Mouse (Mus musculus) lung, embryonic 14.5 days (tissue): Measurements from ENCODE around the gene Hist1h4a. TPM values are rescaled to one million over a fixed set of nuclear protein-coding genes. Genes with fewer than 3 reads are reported as not detected.
A peak's percentile ranks its signal among the peaks of the same experiment; 100 is the strongest.
"Not testable (repeated sequence)": the region's sequence is repeated elsewhere in the genome, so short reads cannot be mapped to it uniquely, and the experiment has no call there.

Experiments used
- ATAC-seq: fragments of 200-750 bp; cut with Nextera tagmentation; 2 replicates; pipeline ENCODE4 v1.8.0; 2017; ENCODE audit warnings: mild to moderate bottlenecking, moderate TSS enrichment, moderate library complexity; ENCODE audit not compliant: insufficient read depth
- DNase-seq: peaks from one replicate; pipeline ENCODE4 v3.0.0-alpha.2; 2015
- H3K27ac ChIP-seq: fragments of 300-500 bp; sonication (generic); 2 replicates; pipeline ENCODE4 v1.5.1; 2014; ENCODE audit warnings: low read depth, mild to moderate bottlenecking, moderate library complexity
- H3K27me3 ChIP-seq: fragments of 300-500 bp; sonication (generic); 2 replicates; pipeline ENCODE4 v1.6.1; 2014; ENCODE audit warnings: low read length, control low read depth; ENCODE audit not compliant: insufficient read depth
- H3K36me3 ChIP-seq: fragments of 300-500 bp; sonication (generic); 2 replicates; pipeline ENCODE4 v1.6.1; 2014; ENCODE audit warnings: control low read depth; ENCODE audit not compliant: insufficient read depth
- H3K4me1 ChIP-seq: fragments of 300-500 bp; sonication (generic); 2 replicates; pipeline ENCODE4 v1.6.1; 2014; ENCODE audit warnings: antibody characterized with exemption, control low read depth; ENCODE audit not compliant: insufficient read depth
- H3K4me2 ChIP-seq: fragments of 300-500 bp; sonication (generic); 2 replicates; pipeline ENCODE4 v1.6.1; 2014; ENCODE audit warnings: mild to moderate bottlenecking
- H3K4me3 ChIP-seq: fragments of 300-500 bp; sonication (generic); 2 replicates; pipeline ENCODE4 v1.5.1; 2014; ENCODE audit warnings: low read depth, low read length
- H3K9ac ChIP-seq: fragments of 300-500 bp; sonication (generic); 2 replicates; pipeline ENCODE4 v1.6.1; 2014
- H3K9me3 ChIP-seq: fragments of 300-500 bp; sonication (generic); 2 replicates; pipeline ENCODE4 v1.6.1; 2016; ENCODE audit warnings: low read depth, low read length, control low read depth
- CTCF ChIP-seq: IDR thresholded peaks from 2 replicates; pipeline ENCODE4 v1.5.1; 2016; ENCODE audit warnings: antibody characterized with exemption, low read depth
- WGBS: fragments of 180-500 bp; shearing (Covaris S2); extraction: QIAGEN DNeasy Blood & Tissue Kit; methylation state at CpG from one replicate; pipeline ENCODE4 v1.1.7; 2014; 5-methylcytosine and 5-hydroxymethylcytosine counted together
- polyA plus RNA-seq: library from polyadenylated mRNA; unstranded; fragments of >200 nt; fragmentation: Nextera tagmentation; extraction: Ambion mirVana; gene quantifications from 2 replicates; pipeline ENCODE4 v1.2.1, GENCODE M21; 2014

The Hist1h4a gene
- polyA plus RNA-seq, 1 experiment from 2014 or later: not detected

DNA sequence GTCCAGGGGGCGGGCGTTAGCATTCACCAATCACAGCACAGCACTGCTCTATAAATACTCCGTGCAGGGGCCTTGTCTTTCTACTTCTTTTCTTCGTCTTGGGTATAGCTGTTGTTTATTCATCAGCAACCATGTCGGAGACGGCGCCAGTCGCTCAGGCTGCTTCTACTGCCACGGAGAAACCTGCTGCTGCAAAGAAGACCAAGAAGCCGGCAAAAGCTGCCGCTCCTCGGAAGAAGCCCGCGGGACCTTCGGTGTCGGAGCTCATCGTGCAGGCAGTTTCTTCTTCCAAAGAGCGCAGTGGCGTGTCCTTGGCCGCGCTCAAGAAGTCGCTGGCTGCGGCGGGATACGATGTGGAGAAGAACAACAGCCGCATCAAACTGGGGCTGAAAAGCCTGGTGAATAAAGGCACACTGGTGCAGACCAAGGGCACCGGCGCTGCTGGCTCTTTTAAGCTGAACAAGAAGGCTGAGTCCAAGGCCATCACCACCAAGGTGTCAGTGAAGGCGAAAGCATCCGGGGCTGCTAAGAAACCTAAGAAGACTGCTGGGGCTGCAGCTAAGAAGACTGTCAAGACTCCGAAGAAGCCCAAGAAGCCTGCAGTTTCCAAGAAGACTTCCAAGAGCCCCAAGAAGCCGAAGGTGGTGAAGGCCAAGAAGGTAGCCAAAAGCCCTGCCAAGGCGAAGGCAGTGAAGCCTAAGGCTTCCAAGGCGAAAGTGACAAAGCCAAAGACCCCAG is 2.7 kb upstream of the Hist1h4a start, which contains the start of gene Hist1h1a:
Hist1h1a (plus strand) TSS at position 81 of the 738 bp plus-strand sequence.
- no peaks in the 10 kb centered on the region for H3K36me3 ChIP-seq
- no peaks in the 10 kb centered on the region for H3K9me3 ChIP-seq
- peak within 1 kb of the TSS; percentile 90 for H3K4me2 ChIP-seq
- 2% methylated on average over 34 of the region's 34 CpGs for WGBS
- peaks cover 5% of the 10 kb centered on the region; the same call in 1 of the 2 replicates for H3K4me1 ChIP-seq
- ATAC-seq (peak; percentile 68), DNase-seq (peak; percentile 98)
- no peaks in the 10 kb centered on the region for H3K27me3 ChIP-seq
- peak within 1 kb of the TSS; percentile 99 for H3K27ac ChIP-seq
- H3K9ac ChIP-seq: peak within 1 kb of the TSS; percentile 76
- TF ChIP-seq CTCF: no peak
- H3K4me3 ChIP-seq: peak within 1 kb of the TSS; percentile 54

DNA sequence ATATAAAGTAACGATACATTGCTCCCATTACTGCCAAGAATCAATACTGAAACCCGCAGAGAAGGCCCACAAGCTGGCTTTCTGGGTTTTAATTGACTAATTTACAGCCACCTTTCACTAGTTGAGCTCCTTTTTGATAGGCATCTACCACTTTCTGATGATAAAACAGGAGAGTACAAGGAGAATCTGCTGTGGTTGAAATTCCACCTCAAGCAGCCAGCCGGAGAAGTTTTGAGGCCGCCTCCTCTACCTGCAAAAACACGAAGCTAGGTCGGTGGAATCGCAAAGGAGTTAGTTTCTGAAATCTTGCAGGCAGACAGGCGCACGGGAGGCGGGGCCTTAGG is 2.2 kb upstream of the Hist1h4a start:
- Histone ChIP-seq H3K4me1 (peaks cover 5% of the 10 kb centered on the region; the same call in 1 of the 2 replicates), H3K9ac (peak overlapping the region; percentile 76), H3K4me3 (peak overlapping the region; percentile 54), H3K9me3 (no peaks in the 10 kb centered on the region), H3K27me3 (no peaks in the 10 kb centered on the region), H3K4me2 (peak overlapping the region; percentile 90), H3K36me3 (no peaks in the 10 kb centered on the region), H3K27ac (peak overlapping the region; percentile 99)
- under 1% methylated on average over 10 of the region's 10 CpGs for WGBS
- no peak for TF ChIP-seq CTCF
- DNase-seq (no peak), ATAC-seq (no peak)

DNA sequence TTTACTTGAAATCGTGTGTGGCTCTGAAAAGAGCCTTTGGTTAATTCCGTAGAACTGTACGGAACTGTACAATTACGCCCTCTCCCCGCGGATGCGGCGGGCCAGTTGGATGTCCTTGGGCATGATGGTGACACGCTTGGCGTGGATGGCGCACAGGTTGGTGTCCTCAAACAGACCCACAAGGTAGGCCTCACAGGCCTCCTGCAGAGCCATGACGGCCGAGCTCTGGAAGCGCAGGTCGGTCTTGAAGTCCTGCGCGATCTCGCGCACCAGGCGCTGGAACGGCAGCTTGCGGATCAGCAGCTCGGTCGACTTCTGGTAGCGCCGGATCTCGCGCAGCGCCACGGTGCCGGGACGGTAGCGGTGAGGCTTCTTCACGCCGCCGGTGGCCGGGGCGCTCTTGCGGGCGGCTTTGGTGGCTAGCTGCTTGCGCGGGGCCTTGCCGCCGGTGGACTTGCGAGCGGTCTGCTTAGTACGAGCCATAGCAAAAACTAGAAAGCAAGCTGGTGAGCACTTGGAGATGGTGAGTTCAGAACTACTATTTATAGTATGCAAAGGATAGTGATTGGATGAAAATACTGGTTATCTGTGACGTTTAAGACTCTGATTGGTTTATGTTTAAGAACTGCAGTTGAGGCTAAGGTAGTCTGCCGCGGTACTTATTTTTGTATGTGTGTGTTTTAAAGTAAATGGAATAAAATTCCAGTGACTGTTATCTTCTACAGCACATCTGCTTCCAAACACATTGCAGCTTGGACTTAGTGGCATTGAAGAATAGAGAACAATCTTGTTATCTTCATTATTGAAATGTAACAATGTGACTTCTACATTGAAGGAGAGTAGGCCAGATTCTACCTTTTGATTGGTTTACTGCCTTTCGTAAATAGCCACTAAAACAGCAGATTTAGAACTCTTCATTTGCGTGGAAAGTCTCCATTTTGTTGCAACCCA is 1.1 kb upstream of the Hist1h4a start, which contains the start of gene Hist1h3a:
Hist1h3a (minus strand) TSS at position 516 of the 951 bp plus-strand sequence.
- ATAC-seq (peak; percentile 71), DNase-seq (peak; percentile 93)
- not testable (repeated sequence) for H3K36me3 ChIP-seq, H3K27me3 ChIP-seq, H3K4me1 ChIP-seq, H3K9me3 ChIP-seq
- peak within 1 kb of the TSS; percentile 76 for H3K9ac ChIP-seq
- H3K4me2 ChIP-seq: peak within 1 kb of the TSS; percentile 90
- peak within 1 kb of the TSS; percentile 54 for H3K4me3 ChIP-seq
- WGBS: under 1% methylated on average over 26 of the region's 52 CpGs
- peak within 1 kb of the TSS; percentile 99 for H3K27ac ChIP-seq

DNA sequence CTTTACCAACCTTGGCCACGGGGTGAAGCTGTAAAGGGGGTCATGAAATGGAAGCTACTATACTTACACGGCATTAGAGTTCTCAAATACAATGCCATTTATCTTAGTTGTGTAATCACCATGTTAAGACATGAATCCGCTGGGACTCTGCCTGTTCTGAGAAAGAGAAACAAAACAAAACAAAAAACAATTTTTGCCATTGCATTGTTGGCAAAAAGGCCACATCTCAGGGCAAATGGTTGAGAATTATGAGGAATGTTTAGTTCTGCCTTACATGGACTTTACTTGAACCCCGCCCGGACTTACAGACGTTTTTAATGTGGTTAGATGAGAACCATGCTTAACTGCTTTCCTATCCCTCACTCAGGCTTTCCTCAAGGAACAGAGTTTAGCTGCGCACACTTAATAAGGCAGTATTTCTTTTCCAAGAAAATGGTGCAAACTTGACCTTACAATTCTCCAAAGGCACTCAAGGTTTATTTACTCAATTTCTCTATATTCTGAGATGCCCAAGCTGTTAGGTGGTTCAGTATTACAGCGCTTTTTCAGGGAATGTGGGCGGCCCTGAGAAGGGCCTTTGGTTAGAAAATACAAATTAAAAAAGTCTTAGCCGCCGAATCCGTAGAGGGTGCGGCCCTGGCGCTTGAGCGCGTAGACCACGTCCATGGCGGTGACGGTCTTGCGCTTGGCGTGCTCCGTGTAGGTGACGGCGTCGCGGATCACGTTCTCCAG is 624 bp downstream of the Hist1h4a start:
- ATAC-seq (peak; percentile 14), DNase-seq (peak; percentile 79)
- TF ChIP-seq CTCF: peak; percentile 50
- peak overlapping the region; percentile 99 for H3K27ac ChIP-seq
- peak overlapping the region; percentile 45 for H3K4me3 ChIP-seq
- no peaks in the 10 kb centered on the region for H3K27me3 ChIP-seq
- no peaks in the 10 kb centered on the region for H3K9me3 ChIP-seq
- H3K36me3 ChIP-seq: no peaks in the 10 kb centered on the region
- peak overlapping the region; percentile 69 for H3K9ac ChIP-seq
- peaks cover 5% of the 10 kb centered on the region; the same call in 1 of the 2 replicates for H3K4me1 ChIP-seq
- H3K4me2 ChIP-seq: peak overlapping the region; percentile 90
- 1% methylated on average over 20 of the region's 27 CpGs for WGBS

DNA sequence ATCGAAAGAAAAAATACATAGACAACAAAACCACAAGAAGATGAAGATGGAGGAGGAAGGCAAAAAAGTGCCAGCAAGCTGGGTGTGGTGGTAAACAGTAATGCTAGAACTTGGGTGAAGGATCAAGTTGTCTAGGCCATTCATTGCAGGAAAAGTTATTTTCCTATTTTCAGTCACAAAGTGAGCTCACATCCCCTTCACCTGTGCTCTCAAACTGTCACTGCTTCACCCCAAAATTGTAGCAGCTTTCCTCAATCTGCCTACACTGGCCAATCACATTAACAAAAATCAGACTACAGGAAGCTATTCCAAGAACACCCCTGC is 1.2 kb downstream of the Hist1h4a start:
- Histone ChIP-seq H3K9ac (peak overlapping the region; percentile 69), H3K4me3 (peak overlapping the region; percentile 45), H3K36me3 (no peaks in the 10 kb centered on the region), H3K4me1 (peaks cover 5% of the 10 kb centered on the region; the same call in 1 of the 2 replicates), H3K9me3 (no peaks in the 10 kb centered on the region), H3K27ac (peak overlapping the region; percentile 99), H3K27me3 (no peaks in the 10 kb centered on the region), H3K4me2 (peak overlapping the region; percentile 90)
- WGBS: 68% methylated on average over 1 of the region's 1 CpGs
- ATAC-seq (no peak), DNase-seq (no peak)
- TF ChIP-seq CTCF: no peak

DNA sequence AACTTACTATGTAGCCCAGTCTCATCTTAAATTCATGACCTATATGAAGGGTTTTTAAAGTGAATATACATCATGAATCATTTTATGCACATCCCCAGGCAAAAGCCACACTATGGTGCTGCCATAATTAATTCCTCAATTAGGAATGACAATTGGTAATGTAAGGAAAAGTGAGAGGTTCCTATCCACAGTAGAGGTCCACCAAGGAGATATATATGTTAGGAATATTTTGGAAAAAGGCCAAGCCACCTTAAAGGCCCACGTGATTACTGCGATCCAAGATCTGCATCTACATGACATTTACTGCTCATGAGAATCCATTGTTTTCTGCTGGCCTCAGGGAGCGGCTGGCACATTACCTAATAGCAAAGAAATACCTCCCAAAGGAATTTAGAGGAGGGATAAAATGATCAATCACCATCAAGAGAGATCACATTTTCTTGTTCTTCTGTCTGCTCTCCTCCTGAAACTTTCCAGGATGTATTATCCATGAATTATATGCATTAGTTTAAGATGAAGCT is 1.7 kb downstream of the Hist1h4a start:
- Histone ChIP-seq H3K9me3 (no peaks in the 10 kb centered on the region), H3K4me2 (peak overlapping the region; percentile 90), H3K4me3 (no peak overlapping the region), H3K9ac (no peak overlapping the region), H3K27me3 (no peaks in the 10 kb centered on the region), H3K4me1 (peaks cover 4% of the 10 kb centered on the region; the same call in 1 of the 2 replicates), H3K36me3 (no peaks in the 10 kb centered on the region), H3K27ac (peak overlapping the region; percentile 99)
- ATAC-seq (no peak), DNase-seq (peak; percentile 10)
- no peak for TF ChIP-seq CTCF
- 73% methylated on average over 3 of the region's 3 CpGs for WGBS
